21 mouse cellular contexts compared by ENCODE assay signal in genomic region chr5:125588203-125588602, GRCm38 (mm10). TPM values are rescaled to one million over a fixed set of nuclear protein-coding genes. Genes with fewer than 3 reads are reported as not detected.
A peak's percentile ranks its signal among the peaks of the same experiment; 100 is the strongest.
DNase-seq lines count a peak whose midpoint lies in the region; ATAC-seq and TF ChIP-seq lines count a peak whose summit lies in the region.
"Had no signal": no experiment of that assay in that cellular context is flagged by ENCODE, and none has a peak within 500 bp of the region (broad histone marks: within the 10 kb centered on the region; RNA-seq: fewer than 3 reads in every experiment).

No protein-coding gene starts in this region.

- no peaks in the 10 kb centered on the region for H3K36me3 ChIP-seq in forebrain, embryonic 12.5 days (replicated peaks)
- H3K36me3 ChIP-seq in forebrain, embryonic 16.5 days (ENCODE audit: control insufficient read depth, insufficient read depth): no peaks in the 10 kb centered on the region
- H3K36me3 ChIP-seq in ES-Bruce4 (ENCODE audit: control insufficient read depth, insufficient read depth, low read length, poor library complexity, severe bottlenecking): no peaks in the 10 kb centered on the region
- no peaks in the 10 kb centered on the region for H3K36me3 ChIP-seq in midbrain, embryonic 12.5 days
- no peaks in the 10 kb centered on the region for H3K36me3 ChIP-seq in lung, postnatal 0 days (ENCODE audit: insufficient read depth, low read length)
- H3K36me3 ChIP-seq: embryonic facial prominence, embryonic 15.5 days; kidney, embryonic 15.5 days; limb, embryonic 15.5 days; liver, embryonic 15.5 days; lung, embryonic 15.5 days had no signal

- no peak for TF ChIP-seq CTCF in layer of hippocampus, adult 2 months (conservative IDR thresholded peaks at IDR 0.05)
- TF ChIP-seq CTCF in ES-Bruce4 (IDR thresholded peaks at IDR 0.05; ENCODE audit: low read depth, low read length): no peak
- TF ChIP-seq CTCF in lung, postnatal 0 days (IDR thresholded peaks at IDR 0.05): no peak

- no peak overlapping the region for H3K4me3 ChIP-seq in forebrain, embryonic 12.5 days (replicated peaks)
- H3K4me3 ChIP-seq in forebrain, embryonic 16.5 days (replicated peaks; ENCODE audit: low read length): no peak overlapping the region
- H3K4me3 ChIP-seq in layer of hippocampus, adult 2 months: no peak overlapping the region
- H3K4me3 ChIP-seq in ES-Bruce4 (ENCODE audit: low read depth, low read length): no peak overlapping the region
- no peak overlapping the region for H3K4me3 ChIP-seq in midbrain, embryonic 12.5 days
- no peak overlapping the region for H3K4me3 ChIP-seq in lung, postnatal 0 days (ENCODE audit: low read depth, low read length)
- H3K4me3 ChIP-seq: liver, embryonic 15.5 days; myocyte had no signal

- no peak overlapping the region for H3K9ac ChIP-seq in forebrain, embryonic 12.5 days
- H3K9ac ChIP-seq in forebrain, embryonic 16.5 days (replicated peaks; ENCODE audit: low read depth, low read length): no peak overlapping the region
- H3K9ac ChIP-seq in ES-Bruce4 (ENCODE audit: low read depth, poor library complexity, severe bottlenecking): no peak overlapping the region
- H3K9ac ChIP-seq in midbrain, embryonic 12.5 days (replicated peaks): no peak overlapping the region
- H3K9ac ChIP-seq in lung, postnatal 0 days (replicated peaks; ENCODE audit: low read depth): no peak overlapping the region
- H3K9ac ChIP-seq: embryonic facial prominence, embryonic 15.5 days; kidney, embryonic 15.5 days; limb, embryonic 15.5 days; liver, embryonic 15.5 days; lung, embryonic 15.5 days had no signal

- H3K27ac ChIP-seq in forebrain, embryonic 12.5 days: no peak overlapping the region
- no peak overlapping the region for H3K27ac ChIP-seq in forebrain, embryonic 16.5 days (ENCODE audit: low read length)
- H3K27ac ChIP-seq in layer of hippocampus, adult 2 months: peak overlapping the region; percentile 79
- no peak overlapping the region for H3K27ac ChIP-seq in ES-Bruce4 (ENCODE audit: insufficient read depth, low read length)
- no peak overlapping the region for H3K27ac ChIP-seq in midbrain, embryonic 12.5 days (replicated peaks)
- H3K27ac ChIP-seq in lung, postnatal 0 days (ENCODE audit: low read length): no peak overlapping the region
- H3K27ac ChIP-seq: embryonic facial prominence, embryonic 15.5 days; gastrocnemius, adult 2 months; kidney, embryonic 15.5 days; limb, embryonic 15.5 days; liver, embryonic 15.5 days; lung, embryonic 15.5 days had no signal

- TF ChIP-seq POLR2A in ES-Bruce4 (IDR thresholded peaks at IDR 0.05; ENCODE audit: insufficient read depth, low read length): no peak

- no peak overlapping the region for H3K4me2 ChIP-seq in forebrain, embryonic 12.5 days
- H3K4me2 ChIP-seq in forebrain, embryonic 16.5 days (ENCODE audit: low read length): no peak overlapping the region
- H3K4me2 ChIP-seq in midbrain, embryonic 12.5 days (replicated peaks): no peak overlapping the region
- no peak overlapping the region for H3K4me2 ChIP-seq in lung, postnatal 0 days (replicated peaks; ENCODE audit: low read depth, low read length)
- H3K4me2 ChIP-seq: liver, embryonic 15.5 days had no signal

- 0 out of 2 replicates have a peak, but pooled peaks have one; percentile 69 for TF ChIP-seq EP300 in ES-Bruce4 (IDR thresholded peaks at IDR 0.05; ENCODE audit: insufficient read depth, low read depth, low read length)
- TF ChIP-seq EP300 in lung, postnatal 0 days (IDR thresholded peaks at IDR 0.05): no peak

- DNase-seq in layer of hippocampus, adult 2 months (ENCODE audit: low spot score in 2 of 2): no peak
- DNase-seq in layer of hippocampus, adult 9-10 months (ENCODE audit: low spot score): no peak
- no peak for DNase-seq in lung, postnatal 0 days (ENCODE audit: low spot score)
- DNase-seq in adrenal gland, postnatal 10 days: no peak
- DNase-seq: lung, postnatal 4 days had no signal

- WGBS in forebrain, embryonic 12.5 days: 69% methylated on average over 7 of the region's 7 CpGs
- WGBS in forebrain, embryonic 16.5 days: 65% methylated on average over 7 of the region's 7 CpGs
- 68% methylated on average over 7 of the region's 7 CpGs for WGBS in midbrain, embryonic 12.5 days
- WGBS in lung, postnatal 0 days: 59% methylated on average over 7 of the region's 7 CpGs

- H3K9me3 ChIP-seq in forebrain, embryonic 12.5 days: no peaks in the 10 kb centered on the region
- no peaks in the 10 kb centered on the region for H3K9me3 ChIP-seq in forebrain, embryonic 16.5 days (ENCODE audit: control insufficient read depth, low read length)
- no peaks in the 10 kb centered on the region for H3K9me3 ChIP-seq in ES-Bruce4 (replicated peaks; ENCODE audit: control insufficient read depth, insufficient read depth, low read length, poor library complexity, severe bottlenecking)
- no peaks in the 10 kb centered on the region for H3K9me3 ChIP-seq in midbrain, embryonic 12.5 days
- H3K9me3 ChIP-seq in lung, postnatal 0 days (ENCODE audit: low read length): no peaks in the 10 kb centered on the region
- H3K9me3 ChIP-seq: embryonic facial prominence, embryonic 15.5 days; kidney, embryonic 15.5 days; limb, embryonic 15.5 days; liver, embryonic 15.5 days; lung, embryonic 15.5 days had no signal

- H3K27me3 ChIP-seq in forebrain, embryonic 12.5 days: 0 out of 2 replicates have a peak, but pooled peaks cover 4% of the 10 kb centered on the region
- no peaks in the 10 kb centered on the region for H3K27me3 ChIP-seq in forebrain, embryonic 16.5 days (replicated peaks; ENCODE audit: control insufficient read depth, insufficient read depth, low read length)
- H3K27me3 ChIP-seq in ES-Bruce4 (ENCODE audit: control insufficient read depth, insufficient read depth, low read length, poor library complexity, severe bottlenecking): no peaks in the 10 kb centered on the region
- H3K27me3 ChIP-seq in midbrain, embryonic 12.5 days: peaks cover 7% of the 10 kb centered on the region; the same call in 1 of the 2 replicates
- no peaks in the 10 kb centered on the region for H3K27me3 ChIP-seq in lung, postnatal 0 days (replicated peaks; ENCODE audit: insufficient read depth, low read length)
- H3K27me3 ChIP-seq: embryonic facial prominence, embryonic 15.5 days; lung, embryonic 15.5 days had no signal

- H3K4me1 ChIP-seq in forebrain, embryonic 12.5 days: peaks cover 14% of the 10 kb centered on the region
- H3K4me1 ChIP-seq in forebrain, embryonic 16.5 days (replicated peaks; ENCODE audit: control insufficient read depth, insufficient read depth, low read length): peaks cover 11% of the 10 kb centered on the region
- peaks cover 2% of the 10 kb centered on the region for H3K4me1 ChIP-seq in ES-Bruce4 (ENCODE audit: control insufficient read depth, insufficient read depth, low read length)
- peaks cover 13% of the 10 kb centered on the region for H3K4me1 ChIP-seq in midbrain, embryonic 12.5 days
- no peaks in the 10 kb centered on the region for H3K4me1 ChIP-seq in lung, postnatal 0 days (ENCODE audit: insufficient read depth, low read depth, low read length)
- H3K4me1 ChIP-seq: liver, embryonic 15.5 days had no signal

- 0 out of 2 replicates have a peak, but pooled peaks have one; percentile 28 for ATAC-seq in forebrain, embryonic 12.5 days (ENCODE audit: low FRiP score)
- no peak for ATAC-seq in forebrain, embryonic 16.5 days
- ATAC-seq in midbrain, embryonic 12.5 days (ENCODE audit: low FRiP score, low read depth): 0 out of 2 replicates have a peak, but pooled peaks have one; percentile 40
- no peak for ATAC-seq in lung, postnatal 0 days
- ATAC-seq: intestine, postnatal 0 days had no signal

RNA-seq across cellular contexts. Expression of gene Tmem132b, which starts 56.6 kb away (rescaled TPM):
- 1.6 and 1.8 TPM in 2 replicates for polyA plus RNA-seq in forebrain, embryonic 12.5 days (2016; fragmentation: Nextera tagmentation; extraction: Ambion mirVana)
- polyA plus RNA-seq in forebrain, embryonic 16.5 days (2015; fragmentation: Nextera tagmentation; extraction: Ambion mirVana): 8.4 and 9.1 TPM in 2 replicates
- total RNA-seq in layer of hippocampus, adult 2 months (2021): 100 to 1,000 TPM; 117 to 127 TPM
- polyA plus RNA-seq in ES-Bruce4 (2011; ENCODE audit: insufficient read depth, insufficient read length, low read depth, missing spikeins): 0.15 and 0.20 TPM in 2 replicates
- 1.4 and 1.8 TPM in 2 replicates for polyA plus RNA-seq in midbrain, embryonic 12.5 days (2016; fragmentation: Nextera tagmentation; extraction: Ambion mirVana)
- not detected in 2 replicates for polyA plus RNA-seq in lung, postnatal 0 days (2015; fragmentation: Nextera tagmentation; extraction: Ambion mirVana)
- total RNA-seq in adrenal gland, postnatal 10 days (2021): 1 to 10 TPM in 1 of 2 experiments, under 1 TPM in 1; 0.70 to 1.2 TPM
- total RNA-seq: heart, postnatal 25 days; megakaryocyte-erythroid progenitor cell, adult 5-6 weeks; MEL had no signal
- polyA plus RNA-seq: heart, embryonic 14.5 days; liver, embryonic 15.5 days had no signal

Comparison
In these comparisons a context has a peak if more than half of its experiments do, and no peak if none do; other contexts are left out.
1. ATAC-seq: peak in forebrain, embryonic 12.5 days (single experiment) and midbrain, embryonic 12.5 days (single experiment); none in forebrain, embryonic 16.5 days (single experiment) and lung, postnatal 0 days (single experiment).